Mouse (Mus musculus): Measurements from ENCODE around the gene Rnf115.
"Not testable (repeated sequence)": the region's sequence is repeated elsewhere in the genome, so short reads cannot be mapped to it uniquely, and the experiment has no call there.

Gene Rnf115

GRCm38 (mm10) chr3:96727343-96727827 is at the start of gene Rnf115, which contains the start of gene Polr3c:
Rnf115 (plus strand) TSS chr3:96727664.
Polr3c (minus strand) TSS chr3:96727628.
- DNase-seq (ENCODE audit: low spot score in 2 of 2) = peak; percentile 93 to 97

- DNase-seq (ENCODE audit: low spot score in 2 of 2) = no peak
Observed at GRCm38 (mm10) chr3:96678456-96678855, 49.0 kb upstream of the Rnf115 start.

GRCm38 (mm10) chr3:96679159-96679674 is 48.2 kb upstream of the Rnf115 start:
- peak; percentile 59 to 62 for DNase-seq (ENCODE audit: low spot score in 2 of 2)

GRCm38 (mm10) chr3:96680269-96680956 is 47.1 kb upstream of the Rnf115 start:
- no peak for DNase-seq (ENCODE audit: low spot score in 2 of 2)

- no peak for DNase-seq (ENCODE audit: low spot score in 2 of 2)
Observed at GRCm38 (mm10) chr3:96683496-96683895, 44.0 kb upstream of the Rnf115 start.

- no peak for DNase-seq (ENCODE audit: low spot score in 2 of 2)
Observed at GRCm38 (mm10) chr3:96684151-96684821, 43.2 kb upstream of the Rnf115 start.

- DNase-seq (ENCODE audit: low spot score in 2 of 2) = no peak
Observed at GRCm38 (mm10) chr3:96684822-96685156, 42.7 kb upstream of the Rnf115 start.

GRCm38 (mm10) chr3:96686057-96686456 is 41.4 kb upstream of the Rnf115 start:
- not testable (repeated sequence) for DNase-seq (ENCODE audit: low spot score in 2 of 2)

- DNase-seq (ENCODE audit: low spot score in 2 of 2) = no peak
Observed at GRCm38 (mm10) chr3:96688854-96689253, 38.6 kb upstream of the Rnf115 start.

- DNase-seq (ENCODE audit: low spot score in 2 of 2) = no peak
Observed at GRCm38 (mm10) chr3:96690298-96690697, 37.2 kb upstream of the Rnf115 start.

GRCm38 (mm10) chr3:96692506-96692905 is 35.0 kb upstream of the Rnf115 start:
- no peak for DNase-seq (ENCODE audit: low spot score in 2 of 2)

GRCm38 (mm10) chr3:96693579-96693978 is 33.9 kb upstream of the Rnf115 start:
- no peak for DNase-seq (ENCODE audit: low spot score in 2 of 2)

GRCm38 (mm10) chr3:96696198-96696765 is 31.2 kb upstream of the Rnf115 start, which contains the start of gene Pias3:
Pias3 (plus strand) TSS chr3:96696384.
- peak; percentile 79 to 87 for DNase-seq (ENCODE audit: low spot score in 2 of 2)

GRCm38 (mm10) chr3:96696766-96697732 is 30.4 kb upstream of the Rnf115 start:
- DNase-seq (ENCODE audit: low spot score in 2 of 2) = peak; percentile 91 to 92

- no peak for DNase-seq (ENCODE audit: low spot score in 2 of 2)
Observed at GRCm38 (mm10) chr3:96698993-96699690, 28.3 kb upstream of the Rnf115 start.

- DNase-seq (ENCODE audit: low spot score in 2 of 2) = no peak
Observed at GRCm38 (mm10) chr3:96700376-96700775, 27.1 kb upstream of the Rnf115 start.

- no peak for DNase-seq (ENCODE audit: low spot score in 2 of 2)
Observed at GRCm38 (mm10) chr3:96701003-96701402, 26.5 kb upstream of the Rnf115 start.

GRCm38 (mm10) chr3:96704778-96705177 is 22.7 kb upstream of the Rnf115 start:
- DNase-seq (ENCODE audit: low spot score in 2 of 2) = no peak

- DNase-seq (ENCODE audit: low spot score in 2 of 2) = no peak
Observed at GRCm38 (mm10) chr3:96706217-96706616, 21.2 kb upstream of the Rnf115 start.

GRCm38 (mm10) chr3:96706984-96707383 is 20.5 kb upstream of the Rnf115 start:
- no peak for DNase-seq (ENCODE audit: low spot score in 2 of 2)
